Mouse (Mus musculus): ENCODE data around the gene Pip5k1b.

- TF ChIP-seq TAL1 (IDR thresholded peaks at IDR 0.05; ENCODE audit: low read length), result no peak
- TF ChIP-seq GATA1 (IDR thresholded peaks at IDR 0.05; ENCODE audit: low read length), result no peak
Observed at GRCm38 (mm10) chr19:24323841-24324613, 231.6 kb downstream of the Pip5k1b start.
